Mouse (Mus musculus) spleen, adult 2 months (tissue): ENCODE measurements around the gene Ptpn4.

Experiments used
- CTCF ChIP-seq: fragments of 200-500 bp; IDR thresholded peaks from 2 replicates; pipeline ENCODE4 v1.5.1; 2011; ENCODE audit warnings: mild to moderate bottlenecking, inconsistent platforms; ENCODE audit not compliant: insufficient read depth, insufficient read length, insufficient replicate concordance; ENCODE audit errors: extremely low read depth
- POLR2A ChIP-seq: fragments of 200-500 bp; IDR thresholded peaks from 2 replicates; pipeline ENCODE4 v1.6.1; 2011; ENCODE audit warnings: low read depth, low read length, inconsistent platforms

DNA sequence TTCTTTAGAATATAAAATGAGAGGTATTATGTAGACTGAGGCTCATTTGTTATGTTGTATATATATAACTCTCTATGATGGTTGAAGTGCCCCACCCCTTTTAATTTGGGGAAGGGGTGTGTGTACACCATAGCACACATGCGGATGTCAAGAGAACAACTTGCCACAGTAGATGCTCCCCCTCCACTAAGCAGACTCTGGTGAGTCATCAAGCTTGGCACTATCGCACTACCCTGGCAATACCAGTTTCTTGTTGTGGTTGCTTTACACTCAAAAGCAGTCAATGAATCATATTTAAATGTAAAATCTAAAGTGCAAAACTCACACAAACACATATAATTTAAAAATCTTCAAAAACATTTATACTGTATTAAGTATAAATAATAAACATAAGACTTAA, 31.4 kb downstream of the Ptpn4 start:
- no peak for TF ChIP-seq POLR2A
- TF ChIP-seq CTCF, result no peak
